Mouse (Mus musculus): ENCODE measurements at regions not wholly inside any gene's neighbourhood (a gene's known extent, or its start where the extent isn't known, plus 50 kb on each side); places are given as distances from the start of the nearest gene placed in this dataset.
"Not testable (repeated sequence)": the region's sequence is repeated elsewhere in the genome, so short reads cannot be mapped to it uniquely, and the experiment has no call there.

- DNase-seq: not testable (repeated sequence)
Measured at GRCm38 (mm10) chr19:3158149-3158548, 124.6 kb upstream of the Mrpl21 start.

- DNase-seq: no peak
Measured at GRCm38 (mm10) chr19:3159346-3159745, 123.4 kb upstream of the Mrpl21 start.

GRCm38 (mm10) chr19:3167683-3168082 is 115.0 kb upstream of the Mrpl21 start:
- DNase-seq: no peak

GRCm38 (mm10) chr19:3182625-3183024 is 100.1 kb upstream of the Mrpl21 start:
- no peak for DNase-seq

GRCm38 (mm10) chr19:3192644-3193043 is 90.1 kb upstream of the Mrpl21 start:
- no peak for DNase-seq

- peak; percentile 50 to 56 for DNase-seq
Measured at GRCm38 (mm10) chr19:3204504-3204903, 78.2 kb upstream of the Mrpl21 start.

- not testable (repeated sequence) for DNase-seq
Measured at GRCm38 (mm10) chr19:3205406-3205805, 77.3 kb upstream of the Mrpl21 start.

- peak; percentile 54 to 61 for DNase-seq
Measured at GRCm38 (mm10) chr19:3208283-3208682, 74.4 kb upstream of the Mrpl21 start.

All from kidney, postnatal 4 days (tissue).